Mouse (Mus musculus) brain, embryonic 14.5 days (tissue): ENCODE results near the gene Arhgap29.

ENCODE experiments used
- CTCF ChIP-seq: fragments of 200-500 bp; IDR thresholded peaks from 2 replicates; pipeline ENCODE4 v1.5.1; 2012; ENCODE audit warnings: inconsistent platforms, mild to moderate bottlenecking, moderate library complexity, borderline replicate concordance; ENCODE audit not compliant: insufficient read depth, insufficient read length; ENCODE audit errors: extremely low read depth
- POLR2A ChIP-seq: fragments of 200-500 bp; IDR thresholded peaks from 2 replicates; pipeline ENCODE4 v1.6.1; 2012; ENCODE audit warnings: mild to moderate bottlenecking, inconsistent platforms, borderline replicate concordance; ENCODE audit not compliant: poor library complexity, insufficient read depth, insufficient read length, severe bottlenecking; ENCODE audit errors: extremely low read depth

DNA sequence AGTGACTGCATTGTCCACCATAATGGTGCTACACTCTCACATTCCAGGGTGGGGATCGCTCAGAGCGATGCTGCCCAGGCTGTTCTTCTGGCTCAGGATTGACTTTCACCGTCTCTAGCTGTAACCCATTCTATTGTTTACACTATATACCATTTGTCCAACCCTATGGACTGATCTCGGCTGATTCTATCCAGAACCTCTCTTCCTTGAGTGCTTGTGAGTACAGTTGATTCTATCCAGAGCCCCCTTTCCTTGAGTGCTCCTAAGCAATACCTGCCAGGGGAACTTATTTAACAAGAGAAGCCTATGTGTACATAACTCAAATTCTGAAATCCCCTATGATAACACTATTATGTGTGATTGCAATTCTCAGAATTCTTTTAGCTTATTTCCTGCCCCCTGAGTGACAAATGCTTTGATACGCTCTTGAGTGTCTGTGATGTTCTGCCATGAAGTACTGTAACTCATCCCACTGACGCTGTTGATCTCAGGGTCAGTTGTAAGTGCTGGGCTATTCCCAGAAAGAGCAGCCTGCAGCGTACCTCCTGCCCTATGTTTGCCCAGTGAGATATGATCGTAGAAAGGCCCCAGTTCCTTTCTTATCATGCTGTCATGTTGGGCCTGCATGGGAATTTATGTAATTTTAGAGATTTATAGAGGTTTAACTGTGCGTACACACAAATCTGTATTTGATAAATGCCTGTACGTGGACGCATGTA, 27.4 kb upstream of the Arhgap29 start:
- TF ChIP-seq CTCF (no peak), POLR2A (no peak)
